Mouse (Mus musculus) heart, embryonic 16.5 days (tissue): ENCODE results near the gene Cd37. TPM values are rescaled to one million over a fixed set of nuclear protein-coding genes. Genes with fewer than 3 reads are reported as not detected.

ENCODE experiments used
- ATAC-seq: fragments of 200-750 bp; cut with Nextera tagmentation; replicated peaks from 2 replicates; pipeline ENCODE4 v1.8.0; 2017; ENCODE audit warnings: moderate number of reproducible peaks; ENCODE audit not compliant: insufficient read depth, low FRiP score; ENCODE audit errors: extremely low read depth
- H3K27ac ChIP-seq: fragments of 300-500 bp; sonication (generic); 2 replicates; pipeline ENCODE4 v1.5.1; 2014; ENCODE audit warnings: mild to moderate bottlenecking, low read length, control low read depth, moderate library complexity
- H3K27me3 ChIP-seq: fragments of 300-500 bp; sonication (generic); 2 replicates; pipeline ENCODE4 v1.6.1; 2014; ENCODE audit warnings: low read length, mixed read lengths; ENCODE audit not compliant: control insufficient read depth, insufficient read depth
- H3K36me3 ChIP-seq: fragments of 300-500 bp; sonication (generic); 2 replicates; pipeline ENCODE4 v1.6.1; 2014; ENCODE audit not compliant: control insufficient read depth, insufficient read depth
- H3K4me1 ChIP-seq: fragments of 300-500 bp; sonication (generic); 2 replicates; pipeline ENCODE4 v1.6.1; 2014; ENCODE audit warnings: low read length, mixed read lengths; ENCODE audit not compliant: control insufficient read depth, insufficient read depth
- H3K4me2 ChIP-seq: fragments of 300-500 bp; sonication (generic); 2 replicates; pipeline ENCODE4 v1.6.1; 2014; ENCODE audit warnings: low read depth, mild to moderate bottlenecking, control low read depth, low read length
- H3K4me3 ChIP-seq: fragments of 300-500 bp; sonication (generic); 2 replicates; pipeline ENCODE4 v1.5.1; 2014; ENCODE audit warnings: mild to moderate bottlenecking, control low read depth, low read length
- H3K9ac ChIP-seq: fragments of 300-500 bp; sonication (generic); 2 replicates; pipeline ENCODE4 v1.6.1; 2014; ENCODE audit warnings: low read length, control low read depth
- H3K9me3 ChIP-seq: fragments of 300-500 bp; sonication (generic); replicated peaks from 2 replicates; pipeline ENCODE4 v1.6.1; 2016; ENCODE audit warnings: low read length; ENCODE audit not compliant: control insufficient read depth
- whole genome bisulfite sequencing: fragments of 180-500 bp; shearing (Covaris S2); extraction: QIAGEN DNeasy Blood & Tissue Kit; methylation state at CpG from one replicate; pipeline ENCODE4 v1.1.7; 2014; 5-methylcytosine and 5-hydroxymethylcytosine counted together
- polyA plus RNA-seq: library from polyadenylated mRNA; unstranded; fragments of >200 nt; fragmentation: Nextera tagmentation; extraction: Ambion mirVana; gene quantifications from 2 replicates; pipeline ENCODE4 v1.2.1, GENCODE M21; 2015

Gene Cd37
- polyA plus RNA-seq, 1 experiment from 2014 or later: 9.2 TPM

GRCm38 (mm10) chr7:45215673-45216441 is 23.1 kb downstream of the Cd37 start, which contains the start of gene Tead2:
TSS of gene Tead2 (plus strand) at chr7:45215753.
- H3K4me1 ChIP-seq: peaks cover 25% of the 10 kb centered on the region
- H3K9me3 ChIP-seq: no peaks in the 10 kb centered on the region
- H3K27me3 ChIP-seq: peaks cover 11% of the 10 kb centered on the region
- H3K4me3 ChIP-seq: peak within 1 kb of the TSS; percentile 90
- peak within 1 kb of the TSS; percentile 91 for H3K4me2 ChIP-seq
- peak within 1 kb of the TSS; percentile 97 for H3K9ac ChIP-seq
- peak; percentile 73 for ATAC-seq
- H3K36me3 ChIP-seq: peaks cover 22% of the 10 kb centered on the region
- whole genome bisulfite sequencing: under 1% methylated on average over 55 of the region's 55 CpGs
- H3K27ac ChIP-seq: peak within 1 kb of the TSS; percentile 85

- H3K27me3 ChIP-seq: peaks cover 19% of the 10 kb centered on the region
- WGBS: 81% methylated on average over 5 of the region's 5 CpGs
- H3K36me3 ChIP-seq: peaks cover 9% of the 10 kb centered on the region; the same call in 1 of the 2 replicates
- no peak overlapping the region for H3K9ac ChIP-seq
- H3K4me1 ChIP-seq: peaks cover 23% of the 10 kb centered on the region
- no peak overlapping the region for H3K4me2 ChIP-seq
- no peak overlapping the region for H3K4me3 ChIP-seq
- H3K27ac ChIP-seq: no peak overlapping the region
- no peak for ATAC-seq
- no peaks in the 10 kb centered on the region for H3K9me3 ChIP-seq
These were observed 25.2 kb downstream of the Cd37 start for GRCm38 (mm10) chr7:45213708-45214107.

- H3K4me2 ChIP-seq: no peak overlapping the region
- 72% methylated on average over 7 of the region's 7 CpGs for WGBS
- no peak overlapping the region for H3K27ac ChIP-seq
- H3K9me3 ChIP-seq: peaks cover 4% of the 10 kb centered on the region; the same call in 1 of the 2 replicates
- H3K4me1 ChIP-seq: peaks cover 18% of the 10 kb centered on the region
- H3K4me3 ChIP-seq: no peak overlapping the region
- H3K27me3 ChIP-seq: peaks cover 19% of the 10 kb centered on the region
- no peak overlapping the region for H3K9ac ChIP-seq
- H3K36me3 ChIP-seq: no peaks in the 10 kb centered on the region
- no peak for ATAC-seq
These were observed 26.6 kb downstream of the Cd37 start for GRCm38 (mm10) chr7:45212356-45212755.

GRCm38 (mm10) chr7:45211851-45212251 is 27.1 kb downstream of the Cd37 start, which contains the start of gene Dkkl1:
TSS of gene Dkkl1 (minus strand) at chr7:45212147.
- no peak for ATAC-seq
- H3K4me1 ChIP-seq: peaks cover 13% of the 10 kb centered on the region
- H3K36me3 ChIP-seq: no peaks in the 10 kb centered on the region
- peak within 1 kb of the TSS; percentile 52 for H3K4me2 ChIP-seq
- no peak within 1 kb of the TSS for H3K9ac ChIP-seq
- 6% methylated on average over 17 of the region's 17 CpGs for WGBS
- peaks cover 4% of the 10 kb centered on the region; the same call in 1 of the 2 replicates for H3K9me3 ChIP-seq
- no peak within 1 kb of the TSS for H3K27ac ChIP-seq
- peaks cover 19% of the 10 kb centered on the region for H3K27me3 ChIP-seq
- H3K4me3 ChIP-seq: peak within 1 kb of the TSS; percentile 24

GRCm38 (mm10) chr7:45211070-45211469 is 27.8 kb downstream of the Cd37 start:
- Histone ChIP-seq H3K9ac (no peak overlapping the region), H3K9me3 (peaks cover 4% of the 10 kb centered on the region; the same call in 1 of the 2 replicates), H3K4me1 (peaks cover 9% of the 10 kb centered on the region), H3K4me2 (peak overlapping the region; percentile 52; the same call in 1 of the 2 replicates), H3K27ac (no peak overlapping the region), H3K36me3 (no peaks in the 10 kb centered on the region), H3K27me3 (peaks cover 19% of the 10 kb centered on the region), H3K4me3 (no peak overlapping the region)
- ATAC-seq: no peak
- WGBS: 33% methylated on average over 10 of the region's 10 CpGs

GRCm38 (mm10) chr7:45208260-45208659 is 30.7 kb downstream of the Cd37 start:
- H3K4me1 ChIP-seq: peaks cover 6% of the 10 kb centered on the region; the same call in 1 of the 2 replicates
- H3K4me2 ChIP-seq: no peak overlapping the region
- no peak for ATAC-seq
- no peak overlapping the region for H3K4me3 ChIP-seq
- peaks cover 19% of the 10 kb centered on the region for H3K27me3 ChIP-seq
- H3K36me3 ChIP-seq: no peaks in the 10 kb centered on the region
- WGBS: 77% methylated on average over 6 of the region's 6 CpGs
- peaks cover 4% of the 10 kb centered on the region; the same call in 1 of the 2 replicates for H3K9me3 ChIP-seq
- H3K9ac ChIP-seq: no peak overlapping the region
- no peak overlapping the region for H3K27ac ChIP-seq

- Histone ChIP-seq H3K4me3 (peak within 1 kb of the TSS; percentile 51), H3K27me3 (no peaks in the 10 kb centered on the region), H3K4me1 (no peaks in the 10 kb centered on the region), H3K9me3 (peaks cover 4% of the 10 kb centered on the region; the same call in 1 of the 2 replicates), H3K4me2 (peak within 1 kb of the TSS; percentile 71), H3K27ac (no peak within 1 kb of the TSS), H3K36me3 (no peaks in the 10 kb centered on the region), H3K9ac (peak within 1 kb of the TSS; percentile 50)
- peak; percentile 89 for ATAC-seq
- 8% methylated on average over 43 of the region's 44 CpGs for WGBS
These were observed 34.4 kb downstream of the Cd37 start, which contains the start of gene Ccdc155 for GRCm38 (mm10) chr7:45204380-45205143. TSS of gene Ccdc155 (minus strand) at chr7:45204892.

GRCm38 (mm10) chr7:45202654-45203053 is 36.3 kb downstream of the Cd37 start:
- no peaks in the 10 kb centered on the region for H3K27me3 ChIP-seq
- H3K27ac ChIP-seq: peak overlapping the region; percentile 23; the same call in 1 of the 2 replicates
- no peak overlapping the region for H3K4me2 ChIP-seq
- ATAC-seq: no peak
- H3K9ac ChIP-seq: no peak overlapping the region
- H3K4me3 ChIP-seq: no peak overlapping the region
- no peaks in the 10 kb centered on the region for H3K36me3 ChIP-seq
- 26% methylated on average over 10 of the region's 10 CpGs for WGBS
- H3K9me3 ChIP-seq: no peaks in the 10 kb centered on the region
- H3K4me1 ChIP-seq: no peaks in the 10 kb centered on the region
